Mouse (Mus musculus): Measurements from ENCODE around the gene Lrp6.

GRCm38 (mm10) chr6:134498518-134498917 lies 68.2 kb downstream of the Lrp6 start:
- TF ChIP-seq GATA1 (IDR thresholded peaks at IDR 0.05; ENCODE audit: borderline replicate concordance, low read length), result no peak
- TF ChIP-seq FLI1 (IDR thresholded peaks at IDR 0.05; ENCODE audit: low read length), result no peak

Data from megakaryocyte, embryonic 14.5 days (primary cell).